11 mouse cellular contexts compared by ENCODE assay signal in genomic region chr7:96511953-96512511, GRCm38 (mm10).
A peak's percentile ranks its signal among the peaks of the same experiment; 100 is the strongest.
DNase-seq lines count a peak whose midpoint lies in the region; ATAC-seq and TF ChIP-seq lines count a peak whose summit lies in the region.
"Had no signal": no experiment of that assay in that cellular context is flagged by ENCODE, and none has a peak within 500 bp of the region (broad histone marks: within the 10 kb centered on the region; RNA-seq: fewer than 3 reads in every experiment).

No protein-coding gene starts in this region.

- H3K4me1 ChIP-seq in kidney, postnatal 0 days (replicated peaks; ENCODE audit: insufficient read depth, low read length): peaks cover 8% of the 10 kb centered on the region
- H3K4me1 ChIP-seq in embryonic facial prominence, embryonic 13.5 days: peaks cover 36% of the 10 kb centered on the region
- peaks cover 29% of the 10 kb centered on the region for H3K4me1 ChIP-seq in forebrain, embryonic 15.5 days
- peaks cover 6% of the 10 kb centered on the region for H3K4me1 ChIP-seq in midbrain, postnatal 0 days (ENCODE audit: insufficient read depth, low read length)

- no peaks in the 10 kb centered on the region for H3K9me3 ChIP-seq in kidney, postnatal 0 days (replicated peaks; ENCODE audit: low read length)
- no peaks in the 10 kb centered on the region for H3K9me3 ChIP-seq in embryonic facial prominence, embryonic 13.5 days
- no peaks in the 10 kb centered on the region for H3K9me3 ChIP-seq in forebrain, embryonic 15.5 days
- no peaks in the 10 kb centered on the region for H3K9me3 ChIP-seq in midbrain, postnatal 0 days (ENCODE audit: low read length)

- H3K4me3 ChIP-seq in kidney, postnatal 0 days (replicated peaks; ENCODE audit: low read depth, low read length): no peak overlapping the region
- no peak overlapping the region for H3K4me3 ChIP-seq in embryonic facial prominence, embryonic 13.5 days
- H3K4me3 ChIP-seq in forebrain, embryonic 15.5 days: no peak overlapping the region
- no peak overlapping the region for H3K4me3 ChIP-seq in midbrain, postnatal 0 days (ENCODE audit: low read depth, low read length)

- no peaks in the 10 kb centered on the region for H3K36me3 ChIP-seq in kidney, postnatal 0 days (ENCODE audit: insufficient read depth, low read length)
- H3K36me3 ChIP-seq in embryonic facial prominence, embryonic 13.5 days: no peaks in the 10 kb centered on the region
- no peaks in the 10 kb centered on the region for H3K36me3 ChIP-seq in forebrain, embryonic 15.5 days
- H3K36me3 ChIP-seq in midbrain, postnatal 0 days (ENCODE audit: insufficient read depth, low read length): no peaks in the 10 kb centered on the region

- no peak for TF ChIP-seq CTCF in kidney, postnatal 0 days (IDR thresholded peaks at IDR 0.05; ENCODE audit: low read depth)
- no peak for TF ChIP-seq CTCF in midbrain, postnatal 0 days (IDR thresholded peaks at IDR 0.05)

- 0 out of 2 replicates have a peak overlapping the region, but pooled peaks have one; percentile 8 for H3K4me2 ChIP-seq in kidney, postnatal 0 days (ENCODE audit: low read length)
- peak overlapping the region; percentile 31; the same call in 1 of the 2 replicates for H3K4me2 ChIP-seq in embryonic facial prominence, embryonic 13.5 days
- H3K4me2 ChIP-seq in forebrain, embryonic 15.5 days (replicated peaks): peak overlapping the region; percentile 25
- peak overlapping the region; percentile 12; the same call in 1 of the 2 replicates for H3K4me2 ChIP-seq in midbrain, postnatal 0 days (ENCODE audit: low read depth, low read length, poor library complexity, severe bottlenecking)

- WGBS in kidney, postnatal 0 days: 59% methylated on average over 14 of the region's 14 CpGs
- 41% methylated on average over 14 of the region's 14 CpGs for WGBS in embryonic facial prominence, embryonic 13.5 days
- 27% methylated on average over 14 of the region's 14 CpGs for WGBS in forebrain, embryonic 15.5 days
- 38% methylated on average over 14 of the region's 14 CpGs for WGBS in midbrain, postnatal 0 days

- H3K9ac ChIP-seq in kidney, postnatal 0 days (ENCODE audit: low read depth, low read length): no peak overlapping the region
- H3K9ac ChIP-seq in embryonic facial prominence, embryonic 13.5 days: no peak overlapping the region
- H3K9ac ChIP-seq in forebrain, embryonic 15.5 days (replicated peaks): no peak overlapping the region
- H3K9ac ChIP-seq in midbrain, postnatal 0 days (replicated peaks; ENCODE audit: low read length, poor library complexity, severe bottlenecking): no peak overlapping the region

- DNase-seq in kidney, postnatal 0 days (ENCODE audit: low spot score): peak; percentile 56
- no peak for DNase-seq in kidney, adult 8-10 months
- DNase-seq in midbrain, postnatal 0 days (ENCODE audit: low spot score): peak; percentile 11
- no peak for DNase-seq in layer of hippocampus, postnatal 14 days (ENCODE audit: low spot score in 2 of 2)
- DNase-seq in left cerebral cortex, postnatal 36 days (ENCODE audit: low spot score in 2 of 2): no peak
- DNase-seq: cerebellum, postnatal 14 days; kidney, postnatal 25 days; left cerebral cortex, postnatal 4 days; lung, postnatal 36 days had no signal

- intact Hi-C loops in left cerebral cortex, postnatal 36 days (cut with DNase I): loop anchor here (5.0 kb wide), 1 partner anchor 300 kb away; no protein-coding TSS in a partner anchor

- no peaks in the 10 kb centered on the region for H3K27me3 ChIP-seq in kidney, postnatal 0 days (ENCODE audit: insufficient read depth, low read length)
- no peaks in the 10 kb centered on the region for H3K27me3 ChIP-seq in embryonic facial prominence, embryonic 13.5 days
- no peaks in the 10 kb centered on the region for H3K27me3 ChIP-seq in forebrain, embryonic 15.5 days
- H3K27me3 ChIP-seq in midbrain, postnatal 0 days (ENCODE audit: insufficient read depth, low read length): no peaks in the 10 kb centered on the region

- H3K27ac ChIP-seq in kidney, postnatal 0 days: peak overlapping the region; percentile 20; the same call in 1 of the 2 replicates
- peak overlapping the region; percentile 73 for H3K27ac ChIP-seq in embryonic facial prominence, embryonic 13.5 days
- peak overlapping the region; percentile 92 for H3K27ac ChIP-seq in forebrain, embryonic 15.5 days (replicated peaks)
- H3K27ac ChIP-seq in midbrain, postnatal 0 days (ENCODE audit: low read depth, low read length): no peak overlapping the region

- ATAC-seq in kidney, postnatal 0 days (replicated peaks; ENCODE audit: low FRiP score, low read depth): peak; percentile 48; the same call in 1 of the 2 replicates
- peak; percentile 56; the same call in 1 of the 2 replicates for ATAC-seq in embryonic facial prominence, embryonic 13.5 days (ENCODE audit: insufficient number of reproducible peaks, insufficient read depth, low FRiP score, low TSS enrichment, low read depth)
- peak; percentile 88 for ATAC-seq in forebrain, embryonic 15.5 days (replicated peaks)
- no peak for ATAC-seq in midbrain, postnatal 0 days (ENCODE audit: low FRiP score)

Comparison
In these comparisons a context has a peak if more than half of its experiments do, and no peak if none do; other contexts are left out.
1. DNase-seq: peak in kidney, postnatal 0 days (single experiment) and midbrain, postnatal 0 days (single experiment); none in kidney, adult 8-10 months (0 of 2), layer of hippocampus, postnatal 14 days (0 of 2) and left cerebral cortex, postnatal 36 days (0 of 2).
2. Peak in every context shown above with its lines, with median percentiles within 50 percentile points of each other: H3K4me2 ChIP-seq.